29 mouse cellular contexts compared by ENCODE assay signal in the genomic region with DNA sequence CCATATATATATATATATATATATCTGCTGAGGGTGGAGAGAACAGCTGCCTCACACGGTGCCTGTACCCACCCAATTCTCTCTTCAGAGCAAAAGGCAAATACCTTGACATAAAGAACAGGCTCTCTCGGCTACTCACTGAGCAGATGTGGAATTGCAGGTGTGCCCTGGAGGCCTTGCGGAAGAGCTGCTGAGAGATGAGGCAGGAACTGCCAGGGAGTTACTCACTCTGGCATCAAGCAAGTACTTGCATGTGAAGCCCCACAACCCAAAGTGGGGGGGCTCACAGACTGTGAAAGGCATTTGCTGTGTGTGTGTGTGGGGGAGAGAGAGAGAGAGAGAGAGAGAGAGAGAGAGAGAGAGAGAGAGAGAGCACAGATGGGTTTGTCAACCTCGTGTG. TPM values are rescaled to one million over a fixed set of nuclear protein-coding genes. Genes with fewer than 3 reads are reported as not detected.
"Had no signal": no experiment of that assay in that cellular context is flagged by ENCODE, and none has a peak within 500 bp of the region (broad histone marks: within the 10 kb centered on the region; RNA-seq: fewer than 3 reads in every experiment).

No protein-coding gene starts in this region.

- H3K36me3 ChIP-seq: limb, embryonic 12.5 days; liver, embryonic 12.5 days; liver, embryonic 15.5 days; lung, embryonic 15.5 days; midbrain, embryonic 10.5 days; midbrain, embryonic 13.5 days; neural tube, embryonic 13.5 days; stomach, embryonic 15.5 days had no signal

- H3K9ac ChIP-seq: limb, embryonic 12.5 days; liver, embryonic 12.5 days; liver, embryonic 15.5 days; lung, embryonic 15.5 days; midbrain, embryonic 13.5 days; neural tube, embryonic 13.5 days; stomach, embryonic 15.5 days had no signal

- H3K4me3 ChIP-seq: limb, embryonic 12.5 days; liver, embryonic 12.5 days; liver, embryonic 15.5 days; lung, embryonic 15.5 days; megakaryocyte, embryonic 14.5 days; midbrain, embryonic 10.5 days; midbrain, embryonic 13.5 days; myocyte; neural tube, embryonic 13.5 days; stomach, embryonic 15.5 days had no signal

- DNase-seq: kidney, adult 9 months; kidney, postnatal 14 days; kidney, postnatal 4 days; liver; lung, adult 18-20 months; lung, postnatal 10 days; lung, postnatal 36 days; retina, postnatal 1 day; right cerebral cortex, postnatal 25 days; spleen, adult 18-20 months; thymus, postnatal 4 days had no signal

- H3K27ac ChIP-seq: liver, embryonic 12.5 days; liver, embryonic 15.5 days; lung, embryonic 15.5 days; midbrain, embryonic 13.5 days; neural tube, embryonic 13.5 days had no signal

- H3K27me3 ChIP-seq: limb, embryonic 12.5 days; liver, embryonic 12.5 days; liver, embryonic 15.5 days; lung, embryonic 15.5 days; midbrain, embryonic 13.5 days; neural tube, embryonic 13.5 days; stomach, embryonic 15.5 days had no signal

- H3K4me2 ChIP-seq: limb, embryonic 12.5 days; liver, embryonic 12.5 days; liver, embryonic 15.5 days; lung, embryonic 15.5 days; midbrain, embryonic 13.5 days; neural tube, embryonic 13.5 days; stomach, embryonic 15.5 days had no signal

- ATAC-seq: liver, embryonic 12.5 days; midbrain, embryonic 13.5 days; midbrain, embryonic 16.5 days had no signal

- H3K9me3 ChIP-seq: limb, embryonic 12.5 days; liver, embryonic 12.5 days; liver, embryonic 15.5 days; lung, embryonic 15.5 days; midbrain, embryonic 10.5 days; midbrain, embryonic 13.5 days; neural tube, embryonic 13.5 days; stomach, embryonic 15.5 days had no signal

- H3K4me1 ChIP-seq: liver, embryonic 12.5 days had no signal

RNA-seq across cellular contexts. Expression of a gene that starts 47.0 kb away (rescaled TPM):
- total RNA-seq: monocyte, adult 5-6 weeks; neutrophil, adult 5-6 weeks had no signal
- polyA plus RNA-seq: liver, embryonic 12.5 days; liver, embryonic 15.5 days had no signal

RNA-seq across cellular contexts. Expression of a gene that starts 58.5 kb away (rescaled TPM):
- total RNA-seq: layer of hippocampus, adult 18-20 months; layer of hippocampus, postnatal 25 days; left cerebral cortex, adult 18-20 months; left cerebral cortex, postnatal 36 days; monocyte, adult 5-6 weeks; neutrophil, adult 5-6 weeks had no signal
- polyA plus RNA-seq: kidney, embryonic 16.5 days; limb, embryonic 12.5 days; liver, embryonic 12.5 days; liver, embryonic 15.5 days; lung, embryonic 15.5 days; midbrain, embryonic 10.5 days; midbrain, embryonic 13.5 days; midbrain, embryonic 16.5 days; myocyte; neural tube, embryonic 13.5 days; stomach, embryonic 15.5 days had no signal
